Mouse (Mus musculus) embryonic stem cell, embryonic (primary cell): Measurements from ENCODE around the gene Ammecr1.

Experiments
- CTCF ChIA-PET, 4 experiments: fragments of 300-600 bp in 2 of 4; fragments of 350-600 bp in 2 of 4; sonication (Branson Sonifier 250); formaldehyde crosslinking; loops; one replicate each; lab custom pipeline; 2022; ENCODE audit warnings: inconsistent platforms in 2 of 4; lab: Charles Lee
- POLR2A ChIA-PET, 4 experiments: fragments of 300-600 bp in 2 of 4; fragments of 350-600 bp in 2 of 4; sonication (Branson Sonifier 250); formaldehyde crosslinking; loops; one replicate each; lab custom pipeline; 2022; ENCODE audit warnings: antibody characterized with exemption in 4 of 4, inconsistent platforms in 1 of 4; lab: Charles Lee

The Ammecr1 gene

DNA sequence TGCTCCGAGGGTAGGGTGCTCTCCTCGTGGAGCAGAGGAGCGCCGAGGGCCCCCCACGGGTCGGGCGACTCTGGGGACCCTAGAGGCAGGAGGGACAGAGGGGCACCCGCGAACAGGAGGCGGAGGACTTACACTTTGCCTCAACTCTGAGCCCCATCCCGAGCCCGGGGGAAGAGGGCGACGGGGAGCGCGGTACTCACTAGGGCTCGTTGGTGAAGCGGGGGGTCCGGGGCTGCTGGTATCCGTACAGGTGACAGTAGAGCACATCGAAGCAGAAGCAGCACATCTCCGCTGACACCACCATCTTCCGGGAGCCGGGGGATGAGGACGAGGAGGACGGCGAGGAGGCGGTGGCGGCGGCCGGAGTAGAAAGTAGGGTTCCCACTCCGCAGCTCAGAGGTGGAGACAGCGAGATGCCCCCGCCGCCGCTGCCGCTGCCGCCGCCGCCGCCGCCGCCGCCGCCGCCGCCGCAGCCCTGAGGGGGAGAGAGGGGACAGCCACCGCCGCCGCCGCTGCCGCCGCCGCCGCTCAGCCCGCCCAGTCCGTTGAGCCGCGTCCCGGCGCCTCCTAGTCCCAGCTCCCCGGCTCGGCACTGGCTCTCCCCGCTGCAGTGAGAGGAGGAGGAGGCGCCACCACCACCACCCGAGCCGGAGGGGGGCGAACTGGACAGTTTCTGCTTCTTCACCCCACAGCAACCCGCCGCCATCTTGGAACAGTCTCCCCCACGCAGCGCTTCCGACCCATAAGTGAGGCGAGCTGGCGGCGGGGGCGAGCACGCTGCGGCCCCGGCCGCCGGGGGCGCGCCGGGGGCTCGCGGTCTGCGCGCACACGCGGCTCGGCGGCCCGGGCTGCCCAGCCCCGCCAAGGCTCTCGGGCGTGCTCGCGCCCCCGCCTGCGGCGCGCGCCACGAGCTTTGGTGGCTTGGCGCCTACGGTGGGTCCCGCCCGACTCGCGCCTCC is at the start of gene Ammecr1:
Gene Ammecr1, minus strand, starts transcription at position 721 of the 959 bp plus-strand sequence.
- ChIA-PET POLR2A (interaction anchor here (0.6 to 2.0 kb wide), 11 partner anchors 13 to 1999 kb away, joined by 3 to 6 read pairs (median 4); partner anchors contain the start of gene Acsl4 (in 1 of the 4)), CTCF (interaction anchor here in 2 of 4 experiments (0.7 kb wide), 2 partner anchors 113 to 428 kb away, joined by 3 to 5 read pairs; no protein-coding TSS in a partner anchor)

DNA sequence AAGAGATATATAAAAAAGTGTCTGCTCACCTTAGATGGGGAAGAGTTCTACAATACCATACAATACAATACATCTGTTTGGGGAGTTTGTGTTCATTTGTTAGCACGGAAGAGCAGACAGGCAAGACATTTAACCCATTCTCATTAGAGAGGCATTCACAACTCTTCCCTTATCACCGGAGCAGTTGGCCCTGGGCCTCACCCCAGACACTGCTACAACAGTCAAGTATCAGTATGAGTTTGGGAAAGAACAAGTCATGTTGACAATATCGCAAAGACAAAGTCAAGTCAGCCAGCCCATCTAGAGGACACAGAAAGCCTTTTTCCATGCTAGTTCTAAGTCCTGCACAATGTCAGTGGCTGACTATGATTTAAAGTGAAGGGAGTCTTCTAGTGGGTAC is 47.6 kb upstream of the Ammecr1 start:
- CTCF ChIA-PET = no interaction called here
- POLR2A ChIA-PET = no interaction called here

DNA sequence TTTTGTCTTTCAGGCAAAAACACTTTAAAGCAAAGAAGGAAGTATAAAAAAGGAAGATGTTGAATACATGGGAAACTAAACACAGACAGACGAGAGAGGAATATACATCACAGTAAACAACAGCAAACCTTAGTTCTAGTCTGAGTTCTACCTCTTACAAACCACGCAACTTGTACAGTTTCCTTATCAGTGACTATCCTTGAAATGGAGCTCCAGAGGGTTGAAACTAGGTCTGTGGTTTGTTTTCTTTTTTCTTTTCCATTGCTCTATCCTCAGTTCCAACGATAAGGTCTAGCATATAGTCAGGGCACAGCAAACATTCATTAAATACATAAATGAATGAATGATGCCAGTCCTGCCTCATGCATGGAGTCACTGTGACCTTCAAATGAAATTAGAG is 45.8 kb upstream of the Ammecr1 start:
- ChIA-PET CTCF (interaction anchor here in 1 of 4 experiments (0.7 kb wide), 1 partner anchor 47 kb away, joined by 3 read pairs; no protein-coding TSS in a partner anchor), POLR2A (no interaction called here)

DNA sequence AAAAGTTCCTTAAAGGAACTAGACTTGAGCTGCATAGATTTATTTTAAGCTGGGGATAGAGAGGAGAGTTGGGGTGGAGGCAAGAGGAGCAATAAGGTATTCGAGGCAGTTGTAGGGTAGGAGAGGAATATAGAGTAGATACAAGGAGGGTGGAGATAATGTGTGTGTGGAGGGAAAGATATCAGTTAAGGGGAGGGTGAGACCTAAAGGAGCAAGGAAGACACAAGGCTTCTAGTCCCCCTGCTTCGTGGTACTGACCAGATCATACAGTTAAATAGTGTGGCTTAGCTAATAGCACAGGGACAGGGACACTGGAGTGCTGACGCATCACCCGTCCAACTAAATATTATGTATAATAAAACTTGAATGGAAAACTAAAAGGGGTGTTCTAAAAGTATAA is 45.3 kb upstream of the Ammecr1 start:
- ChIA-PET POLR2A (no interaction called here), CTCF (interaction anchor here in 1 of 4 experiments (0.7 kb wide), 1 partner anchor 47 kb away, joined by 3 read pairs; no protein-coding TSS in a partner anchor)

DNA sequence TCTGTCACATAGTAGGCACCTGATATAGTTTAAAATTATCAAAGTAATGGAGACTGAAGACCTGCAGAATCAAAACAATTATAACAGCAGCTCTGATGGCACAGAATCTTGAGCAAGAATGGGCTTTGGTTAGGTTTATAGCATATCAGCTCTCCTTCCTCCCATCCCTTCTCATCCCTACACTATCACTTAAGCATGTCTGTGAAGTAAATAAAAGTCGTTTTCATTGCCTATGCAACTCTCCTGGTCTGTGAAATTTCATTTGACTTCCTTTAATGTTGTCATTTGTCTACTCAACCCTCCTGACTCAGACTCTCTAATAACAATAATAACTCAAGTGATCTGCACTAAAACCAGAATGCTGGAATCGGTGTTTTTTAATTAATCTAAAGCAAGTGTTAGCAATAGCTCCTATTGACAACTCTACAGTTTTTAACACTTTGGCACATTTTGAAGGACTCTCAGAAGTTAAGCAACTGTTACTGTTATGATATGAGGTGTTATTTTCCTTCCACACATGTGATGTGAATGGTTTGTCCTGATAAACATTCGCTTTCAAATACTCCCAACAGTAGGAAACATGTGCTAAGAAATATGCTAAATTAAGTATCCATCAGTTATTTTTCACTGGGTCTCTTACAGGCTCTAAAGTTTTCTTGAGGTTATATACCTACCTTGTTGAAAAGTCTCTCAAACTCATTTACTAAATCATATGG is 37.8 kb upstream of the Ammecr1 start:
- POLR2A ChIA-PET = no interaction called here
- CTCF ChIA-PET = no interaction called here

DNA sequence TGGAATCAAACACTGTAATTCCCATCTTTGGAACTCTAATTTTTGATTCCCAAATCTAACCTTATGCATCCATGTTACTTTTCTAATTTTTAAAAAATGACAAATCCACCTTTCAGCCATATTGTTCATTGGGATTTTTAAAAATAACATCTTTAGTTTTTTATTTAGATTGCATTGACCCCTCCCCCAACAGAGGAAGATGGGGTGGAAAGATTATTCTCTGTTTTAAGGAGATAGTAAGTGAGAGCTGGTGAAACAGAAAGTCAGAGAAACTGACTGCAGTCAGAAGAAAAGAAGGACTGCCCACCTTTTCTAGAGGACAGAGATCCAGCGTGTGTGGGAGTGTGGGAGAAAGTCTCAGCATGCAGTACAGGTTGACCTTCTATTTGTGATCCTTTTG is 30.7 kb upstream of the Ammecr1 start:
- POLR2A ChIA-PET = no interaction called here
- CTCF ChIA-PET = no interaction called here

DNA sequence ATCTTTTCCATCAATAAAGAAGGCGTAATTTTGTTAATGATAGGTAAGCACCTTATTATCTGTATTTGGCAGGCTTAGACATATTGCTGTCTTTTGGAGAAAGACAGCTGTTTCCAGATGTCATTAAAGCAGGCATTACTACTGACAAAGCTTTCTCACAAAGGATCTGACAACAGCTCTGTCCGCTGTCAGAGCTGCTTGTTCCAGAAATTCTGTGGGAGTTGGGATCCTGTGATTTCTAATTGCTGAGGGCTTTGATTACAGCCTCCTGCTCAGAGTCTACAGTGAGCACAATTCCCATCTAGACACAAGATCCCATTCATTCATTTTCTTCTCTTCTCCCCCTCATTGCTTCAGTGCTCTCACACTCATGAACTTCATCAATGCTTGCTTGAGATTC is 28.0 kb upstream of the Ammecr1 start:
- CTCF ChIA-PET = no interaction called here

DNA sequence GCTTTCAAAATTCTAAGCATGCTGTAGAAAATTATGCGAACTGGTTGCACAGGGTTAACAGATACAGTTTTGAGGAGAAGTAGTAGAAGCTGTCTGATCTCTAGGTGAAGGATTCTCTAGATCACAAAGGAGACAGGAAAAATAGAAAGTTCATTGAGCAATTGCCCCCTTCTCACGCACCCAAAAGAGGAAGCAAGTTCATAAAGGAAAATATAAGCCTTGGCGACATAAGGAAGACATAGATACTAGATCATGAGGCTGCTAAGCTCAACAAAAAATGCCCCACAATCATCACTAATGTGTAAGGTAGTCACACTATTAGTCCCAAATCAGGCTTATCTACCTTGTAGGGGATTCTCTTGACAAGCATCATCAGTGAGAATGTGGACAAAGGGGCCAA is 17.6 kb upstream of the Ammecr1 start:
- ChIA-PET CTCF (no interaction called here), POLR2A (no interaction called here)

More for the DNA sequence above, 28.0 kb upstream of the Ammecr1 start:
- POLR2A ChIA-PET = no interaction called here

DNA sequence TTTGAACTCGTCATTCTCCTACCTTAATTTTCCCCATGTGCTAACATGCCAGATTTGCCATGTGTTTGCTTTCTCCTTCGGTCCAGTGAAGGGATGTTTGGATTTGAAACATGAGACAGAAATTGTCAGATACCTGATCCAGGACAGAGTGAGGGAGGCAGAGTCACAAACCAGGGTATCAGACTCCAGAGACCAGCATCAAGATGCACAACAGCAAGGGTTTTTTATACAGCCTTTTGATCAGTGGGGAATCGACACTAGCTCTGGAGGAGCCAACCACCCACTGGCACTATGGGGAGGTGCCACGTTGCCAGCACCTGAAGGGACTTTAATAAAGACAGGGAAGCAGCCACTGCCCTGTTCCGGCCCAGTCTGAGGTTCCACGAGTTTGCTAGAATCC is 17.1 kb upstream of the Ammecr1 start:
- CTCF ChIA-PET = no interaction called here
- POLR2A ChIA-PET = no interaction called here

DNA sequence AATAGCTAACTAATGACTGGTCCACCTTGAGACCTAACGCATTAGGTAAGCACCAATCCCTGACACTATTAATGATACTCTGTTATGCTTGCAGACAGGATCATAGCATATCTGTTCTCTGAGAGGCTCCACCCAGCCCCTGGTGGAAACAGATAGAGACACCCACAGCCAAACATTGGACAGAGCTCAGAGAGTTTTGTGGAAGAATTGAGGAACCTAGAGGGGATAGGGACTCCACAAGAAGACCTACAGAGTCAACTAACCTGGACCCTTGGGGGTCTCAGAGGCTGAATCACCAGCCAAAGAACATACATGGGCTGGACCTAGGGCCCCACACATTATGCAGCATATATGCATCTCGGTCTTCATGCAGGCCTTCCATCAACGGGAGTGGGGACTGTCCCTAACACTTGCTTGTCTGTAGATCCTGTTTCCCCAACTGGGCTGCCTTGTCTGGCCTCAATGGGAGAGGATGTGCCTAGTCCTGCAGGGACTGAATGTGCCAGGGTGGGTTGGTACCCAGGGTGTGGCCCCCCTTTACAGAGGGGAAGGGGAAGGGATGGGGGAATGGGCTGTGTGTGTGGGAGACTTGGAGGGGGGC is 15.1 kb upstream of the Ammecr1 start:
- CTCF ChIA-PET = no interaction called here

DNA sequence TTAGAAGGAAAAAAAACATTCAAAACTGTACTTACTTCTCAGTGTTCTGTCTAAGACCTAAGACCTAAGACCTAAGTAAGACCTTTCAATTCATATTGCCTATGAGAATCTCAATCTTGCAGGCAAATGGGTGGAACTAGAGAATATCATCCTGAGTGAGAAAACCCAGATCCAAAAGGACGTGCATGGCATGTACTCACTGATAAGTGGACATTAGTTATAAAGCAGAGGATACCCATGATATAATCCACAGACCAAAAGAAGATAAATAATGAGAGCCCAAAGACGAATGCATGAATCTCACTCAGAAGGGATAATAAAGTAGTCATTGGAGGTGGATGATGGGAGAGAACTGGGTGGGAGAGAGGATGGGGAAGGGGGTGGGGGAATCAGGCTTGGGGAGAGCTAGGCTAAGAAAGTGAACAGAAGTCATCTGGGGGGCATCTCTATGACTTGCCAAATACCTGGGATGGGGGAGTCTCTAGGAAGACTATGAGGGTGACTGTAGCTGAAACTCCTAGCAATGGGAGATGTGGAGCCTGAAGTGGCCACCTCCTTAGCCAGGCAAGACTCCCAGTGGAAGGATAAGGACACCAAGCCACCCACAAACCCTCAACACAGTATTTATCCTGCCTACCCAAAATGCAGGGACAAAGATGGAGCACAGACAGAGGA is 14.5 kb upstream of the Ammecr1 start:
- ChIA-PET POLR2A (interaction anchor here in 1 of 4 experiments (1.9 kb wide), 1 partner anchor 14 kb away, joined by 6 read pairs; the partner anchor contains the start of gene Ammecr1), CTCF (no interaction called here)

More for the DNA sequence above, 15.1 kb upstream of the Ammecr1 start:
- POLR2A ChIA-PET = no interaction called here

DNA sequence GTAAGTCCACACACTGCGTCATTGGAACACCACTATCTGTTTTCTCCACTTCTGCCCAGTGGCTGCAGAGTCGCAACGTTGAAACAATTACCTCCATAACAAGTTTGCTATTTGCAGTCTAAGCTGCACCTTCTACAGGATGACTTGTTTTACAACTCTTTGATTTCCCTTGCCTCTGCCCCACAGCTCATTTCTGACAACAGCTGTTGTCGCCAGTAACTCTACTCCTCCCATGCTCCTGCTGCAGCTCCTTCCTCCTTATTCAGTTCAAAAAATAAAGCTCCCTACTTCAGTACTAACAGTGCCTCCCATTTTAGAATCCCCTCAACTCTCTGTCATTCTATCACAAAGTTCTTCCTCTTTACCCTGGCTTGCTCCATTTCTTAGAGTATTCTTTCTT is 12.7 kb upstream of the Ammecr1 start:
- CTCF ChIA-PET = no interaction called here
- POLR2A ChIA-PET = interaction anchor here in 1 of 4 experiments (1.1 to 1.9 kb wide), 2 partner anchors 9 to 12 kb away, joined by 4 to 6 read pairs; partner anchors contain the start of gene Ammecr1

DNA sequence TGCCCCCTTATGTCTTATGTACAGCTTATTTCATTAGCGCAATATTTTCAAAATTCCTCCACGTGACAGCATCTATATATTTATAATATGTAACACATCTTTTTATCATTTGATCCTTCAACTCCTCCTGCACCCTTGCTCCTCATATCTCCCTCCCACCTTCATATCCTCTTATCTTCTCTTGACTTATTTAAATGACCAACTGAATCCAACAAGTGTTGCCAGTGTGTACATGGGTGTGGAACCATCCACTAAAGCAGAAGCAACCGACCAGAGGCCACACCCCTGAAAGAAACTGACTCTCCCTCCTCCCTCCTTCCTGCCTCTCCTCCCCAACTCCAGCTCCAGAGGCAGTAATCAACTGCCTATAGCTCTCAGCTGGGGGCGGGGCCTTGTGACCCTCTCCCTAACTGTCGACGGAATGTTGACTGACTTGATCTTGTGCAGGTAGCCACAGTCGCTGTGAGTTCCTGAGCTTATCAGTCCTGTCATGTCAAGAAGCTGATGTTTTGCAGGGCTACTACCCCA is 6.0 kb upstream of the Ammecr1 start:
- POLR2A ChIA-PET = no interaction called here
- CTCF ChIA-PET = interaction anchor here in 1 of 4 experiments (0.6 kb wide), 1 partner anchor 586 kb away, joined by 4 read pairs; no protein-coding TSS in a partner anchor

DNA sequence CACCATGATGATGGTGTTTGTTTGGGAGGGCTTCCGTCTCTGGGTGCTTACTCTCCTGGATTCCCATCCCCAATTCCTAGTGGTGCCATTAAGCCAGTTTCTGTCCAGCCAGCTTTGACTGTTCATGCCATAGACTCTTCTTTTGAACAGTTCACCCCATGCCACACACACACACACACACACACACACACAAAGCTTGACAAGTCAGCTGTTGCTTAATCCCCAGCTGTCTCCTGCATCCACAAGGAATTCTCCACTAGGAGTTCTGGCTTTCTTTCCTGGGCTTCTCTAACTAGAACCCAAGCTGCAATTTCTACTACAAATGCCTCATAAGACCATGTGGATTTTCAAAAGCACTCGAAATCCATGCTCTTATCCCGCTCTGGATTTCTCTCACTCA is 5.2 kb upstream of the Ammecr1 start:
- CTCF ChIA-PET = interaction anchor here in 1 of 4 experiments (0.6 kb wide), 1 partner anchor 585 kb away, joined by 4 read pairs; no protein-coding TSS in a partner anchor

DNA sequence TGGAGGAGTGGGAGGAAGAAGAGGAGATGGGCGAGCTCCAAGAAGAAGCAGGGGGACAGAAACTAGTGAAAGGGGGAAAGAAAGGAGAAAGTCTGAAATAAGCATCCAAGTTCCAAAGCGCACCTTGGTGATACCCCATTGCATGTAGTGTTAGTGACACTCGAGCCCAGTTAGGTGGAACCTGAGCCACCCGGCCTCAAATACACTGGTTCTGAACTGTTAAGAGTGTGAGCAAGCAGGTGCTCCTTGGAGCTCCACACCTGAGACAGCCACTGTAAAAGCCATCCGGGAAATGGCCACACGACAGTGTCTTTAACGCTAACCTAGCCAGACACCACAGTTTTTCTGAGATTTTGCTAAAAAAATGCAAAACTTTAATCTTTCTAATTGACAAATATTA is 539 bp upstream of the Ammecr1 start:
- POLR2A ChIA-PET = interaction anchor here (0.6 to 1.2 kb wide), 10 partner anchors 13 to 2000 kb away, joined by 3 to 6 read pairs (median 4); partner anchors contain the start of gene Acsl4 (in 1 of the 4)

More for the DNA sequence above, 5.2 kb upstream of the Ammecr1 start:
- POLR2A ChIA-PET = no interaction called here

DNA sequence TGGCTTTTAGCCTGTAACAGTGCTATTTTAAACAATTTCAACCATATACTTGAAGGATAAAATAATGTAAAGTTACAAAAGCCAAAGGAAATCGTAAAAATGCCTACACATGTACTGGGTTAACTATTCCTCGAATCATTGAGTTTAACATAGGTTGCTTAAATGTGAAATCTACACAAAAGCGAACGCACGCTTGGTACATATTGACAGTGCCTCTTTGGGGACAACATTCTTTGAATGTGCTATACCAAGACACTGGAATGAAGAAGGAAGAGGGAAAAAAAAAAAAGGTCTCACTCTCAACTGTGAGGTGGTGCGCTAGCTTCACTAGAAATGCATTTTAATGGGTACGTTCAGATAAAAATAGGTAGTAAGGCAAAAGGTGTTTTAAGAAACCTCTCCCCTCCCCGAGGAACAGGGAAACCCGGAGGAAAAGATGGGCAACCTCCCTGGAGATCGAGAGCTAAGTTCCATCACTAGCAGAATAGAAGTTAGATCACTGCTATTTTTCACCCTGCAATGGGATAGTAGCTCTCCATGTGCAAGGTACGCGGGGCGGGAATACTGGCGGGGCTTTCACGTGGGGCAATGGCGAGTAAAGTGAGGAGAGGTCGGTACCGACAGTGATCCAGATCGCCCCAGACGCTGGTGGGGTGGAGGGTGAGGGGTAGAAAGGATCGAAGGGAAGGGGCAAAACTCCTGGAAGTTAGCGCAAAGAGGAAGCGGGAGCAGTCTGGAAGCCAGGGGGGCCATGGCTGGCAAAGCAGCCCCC is 1.1 kb downstream of the Ammecr1 start:
- CTCF ChIA-PET = no interaction called here
- POLR2A ChIA-PET = interaction anchor here in 1 of 4 experiments (0.7 to 2.0 kb wide), 2 partner anchors 8 to 12 kb away, joined by 3 to 4 read pairs; no protein-coding TSS in a partner anchor

More for the DNA sequence above, 539 bp upstream of the Ammecr1 start:
- CTCF ChIA-PET = interaction anchor here in 3 of 4 experiments (0.6 to 0.7 kb wide), 3 partner anchors 114 to 429 kb away, joined by 3 to 5 read pairs (median 4); no protein-coding TSS in a partner anchor

DNA sequence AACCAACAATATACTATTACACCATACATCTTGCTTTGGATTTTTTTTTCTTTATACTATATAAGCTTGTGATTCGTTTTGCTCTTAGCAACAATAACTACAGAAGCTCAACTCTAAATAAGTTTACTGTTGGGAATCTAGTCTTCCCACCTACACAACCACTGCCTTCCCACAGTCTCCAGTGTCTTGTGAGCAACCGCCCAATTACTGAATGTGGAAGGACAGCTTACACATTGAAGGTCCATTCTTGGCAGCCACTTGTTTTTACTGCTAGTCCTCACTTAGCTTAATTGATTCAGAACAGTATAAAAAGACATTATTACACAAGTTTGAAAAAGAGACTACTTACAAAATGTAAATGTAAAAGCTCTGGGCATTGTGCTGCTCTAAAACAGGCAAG is 6.1 kb downstream of the Ammecr1 start:
- POLR2A ChIA-PET = no interaction called here
- CTCF ChIA-PET = no interaction called here
